Mouse (Mus musculus): ENCODE data around the gene Scn7a.

The Scn7a gene

GRCm38 (mm10) chr2:66784765-66785164 lies at the start of gene Scn7a:
Gene Scn7a, minus strand, starts transcription at chr2:66784914.
- no peak for DNase-seq

- DNase-seq, result no peak
Observed at GRCm38 (mm10) chr2:66827729-66828128, 43.0 kb upstream of the Scn7a start.

- no peak for DNase-seq
Observed at GRCm38 (mm10) chr2:66819862-66820559, 35.3 kb upstream of the Scn7a start.

GRCm38 (mm10) chr2:66799676-66800249 lies 15.0 kb upstream of the Scn7a start:
- DNase-seq, result no peak

GRCm38 (mm10) chr2:66797493-66797892 lies 12.8 kb upstream of the Scn7a start:
- DNase-seq, result no peak

GRCm38 (mm10) chr2:66791629-66792028 lies 6.9 kb upstream of the Scn7a start:
- no peak for DNase-seq

- no peak for DNase-seq
Observed at GRCm38 (mm10) chr2:66780884-66781283, 3.8 kb downstream of the Scn7a start.

GRCm38 (mm10) chr2:66767980-66768379 lies 16.7 kb downstream of the Scn7a start:
- DNase-seq, result no peak

- DNase-seq, result no peak
Observed at GRCm38 (mm10) chr2:66765170-66765569, 19.5 kb downstream of the Scn7a start.

GRCm38 (mm10) chr2:66762905-66763304 lies 21.8 kb downstream of the Scn7a start:
- no peak for DNase-seq

- DNase-seq, result no peak
Observed at GRCm38 (mm10) chr2:66728002-66728401, 56.7 kb downstream of the Scn7a start.

- DNase-seq, result no peak
Observed at GRCm38 (mm10) chr2:66727585-66727974, 57.1 kb downstream of the Scn7a start.

- no peak for DNase-seq
Observed at GRCm38 (mm10) chr2:66726878-66727584, 57.7 kb downstream of the Scn7a start.

- no peak for DNase-seq
Observed at GRCm38 (mm10) chr2:66712071-66712470, 72.6 kb downstream of the Scn7a start.

GRCm38 (mm10) chr2:66692300-66692699 lies 92.4 kb downstream of the Scn7a start:
- no peak for DNase-seq

- no peak for DNase-seq
Observed at GRCm38 (mm10) chr2:66661988-66662387, 122.7 kb downstream of the Scn7a start.

GRCm38 (mm10) chr2:66656430-66656829 lies 128.3 kb downstream of the Scn7a start:
- DNase-seq, result no peak

GRCm38 (mm10) chr2:66655431-66655830 lies 129.3 kb downstream of the Scn7a start:
- no peak for DNase-seq

- no peak for DNase-seq
Observed at GRCm38 (mm10) chr2:66644384-66644783, 140.3 kb downstream of the Scn7a start.

- DNase-seq, result no peak
Observed at GRCm38 (mm10) chr2:66634580-66635359, 149.9 kb downstream of the Scn7a start, which contains the start of gene Scn9a. Gene Scn9a, minus strand, starts transcription at chr2:66634962.

- DNase-seq, result no peak
Observed at GRCm38 (mm10) chr2:66632728-66633127, 152.0 kb downstream of the Scn7a start.

All from thymus, postnatal 4 days (tissue).